Mouse (Mus musculus): ENCODE measurements around the gene Prkca. TPM values are rescaled to one million over a fixed set of nuclear protein-coding genes. Genes with fewer than 3 reads are reported as not detected.

The Prkca gene
- total RNA-seq, 2 experiments from 2014 or later = 33.5 to 49.2 TPM

DNA sequence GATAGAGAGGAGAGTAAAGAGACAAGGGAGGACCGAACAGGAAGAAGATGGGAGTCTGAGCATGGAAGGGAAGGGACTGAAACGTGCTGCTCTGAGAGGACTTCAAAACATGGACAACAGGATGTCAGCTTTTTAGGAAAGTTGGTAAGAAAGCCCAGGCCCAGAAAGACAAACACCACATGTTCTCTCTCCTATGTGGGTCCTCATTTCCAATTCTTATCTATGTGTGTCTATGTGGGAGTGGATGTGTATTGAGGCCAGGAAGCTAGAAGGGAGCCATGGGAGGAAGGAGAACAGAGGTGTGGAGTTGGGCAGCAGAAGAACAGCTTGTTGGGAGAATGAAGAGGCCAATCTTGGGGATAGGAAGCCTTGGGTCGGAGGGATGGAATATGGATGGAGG lies 154.4 kb downstream of the Prkca start:
- intact Hi-C loops (cut with DNase I) = no loop called here
- no peak for DNase-seq

- intact Hi-C loops (cut with DNase I) = no loop called here
- DNase-seq = no peak
These were observed 161.3 kb downstream of the Prkca start for GRCm38 (mm10) chr11:108182421-108182820.

- intact Hi-C loops (cut with DNase I) = no loop called here
These were observed 162.6 kb downstream of the Prkca start for GRCm38 (mm10) chr11:108181012-108181713.

GRCm38 (mm10) chr11:108178802-108179201 lies 164.9 kb downstream of the Prkca start:
- no peak for DNase-seq
- intact Hi-C loops (cut with DNase I) = no loop called here

More at GRCm38 (mm10) chr11:108181012-108181713, 162.6 kb downstream of the Prkca start:
- no peak for DNase-seq

GRCm38 (mm10) chr11:108178258-108178657 lies 165.5 kb downstream of the Prkca start:
- intact Hi-C loops (cut with DNase I) = no loop called here
- no peak for DNase-seq

DNA sequence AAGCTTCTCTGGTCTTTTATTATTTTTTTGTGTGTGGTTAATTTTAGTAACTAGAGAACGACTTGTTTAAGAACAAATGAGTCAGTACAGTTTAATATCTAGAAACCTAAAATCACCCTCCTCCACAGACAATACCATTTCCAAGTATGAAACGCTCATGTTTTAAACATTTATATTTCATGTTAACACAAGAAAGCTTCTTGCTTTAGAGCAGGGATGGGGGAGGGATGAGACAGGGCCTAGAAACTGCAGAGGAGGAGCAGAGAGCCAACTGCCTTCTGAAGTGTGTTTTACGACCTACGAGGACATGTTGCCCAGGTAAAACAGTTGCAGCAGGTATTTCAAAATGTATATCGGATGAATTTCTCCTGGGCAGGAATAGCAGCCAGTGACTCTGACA lies 167.0 kb downstream of the Prkca start:
- no peak for DNase-seq
- intact Hi-C loops (cut with DNase I) = no loop called here

DNA sequence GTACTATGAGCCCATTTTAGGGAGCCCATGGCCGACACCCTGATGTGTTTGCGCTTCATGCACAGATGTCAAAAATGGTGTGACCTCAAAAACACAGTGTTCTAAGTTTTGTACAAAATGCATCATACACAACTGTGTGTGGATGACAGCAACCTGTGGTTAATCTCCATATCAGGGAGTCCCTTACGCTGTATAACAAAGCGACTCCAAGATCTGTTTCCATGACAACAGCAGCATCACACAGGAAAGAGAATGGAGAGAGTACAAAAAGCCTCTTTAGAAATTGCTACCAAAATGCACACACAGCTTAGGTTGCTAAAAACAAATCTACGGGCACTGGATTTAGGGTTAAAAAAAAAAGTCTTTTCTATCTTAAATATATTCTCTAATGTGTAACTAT lies 171.8 kb downstream of the Prkca start:
- intact Hi-C loops (cut with DNase I) = no loop called here
- DNase-seq = no peak

GRCm38 (mm10) chr11:108171260-108171659 lies 172.5 kb downstream of the Prkca start:
- DNase-seq = no peak
- intact Hi-C loops (cut with DNase I) = no loop called here

DNA sequence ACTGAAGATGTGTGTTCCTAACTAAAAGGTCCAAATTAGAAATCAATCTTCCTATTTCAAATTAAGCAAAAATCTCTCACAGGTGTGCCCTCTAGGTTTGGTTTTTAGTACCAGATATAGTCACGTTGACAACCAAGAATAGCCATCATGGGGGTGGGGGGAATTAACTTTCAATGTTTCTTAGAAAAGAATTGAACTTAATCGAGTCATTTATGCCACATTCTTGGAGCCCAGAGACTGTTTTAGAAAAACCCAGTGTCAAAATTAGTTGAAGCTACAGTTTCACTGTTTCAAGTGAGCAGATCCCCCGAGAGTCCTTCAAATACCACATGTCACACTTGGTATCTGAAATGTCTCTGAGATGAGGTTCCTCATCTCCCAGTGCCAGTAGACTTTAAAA lies 173.6 kb downstream of the Prkca start:
- intact Hi-C loops (cut with DNase I) = no loop called here

GRCm38 (mm10) chr11:108165725-108166124 lies 178.0 kb downstream of the Prkca start:
- intact Hi-C loops (cut with DNase I) = no loop called here
- peak in 1 of 2 experiments; percentile 26 for DNase-seq

More for the DNA sequence above, 173.6 kb downstream of the Prkca start:
- DNase-seq = no peak

GRCm38 (mm10) chr11:108162639-108163038 lies 181.1 kb downstream of the Prkca start:
- intact Hi-C loops (cut with DNase I) = loop anchor here (5.0 kb wide), 1 partner anchor 180 kb away; the partner anchor contains the start of genes Apoh and Prkca
- DNase-seq = no peak

GRCm38 (mm10) chr11:108162110-108162509 lies 181.6 kb downstream of the Prkca start:
- DNase-seq = no peak
- intact Hi-C loops (cut with DNase I) = loop anchor here (5.0 kb wide), 1 partner anchor 180 kb away; the partner anchor contains the start of genes Apoh and Prkca

GRCm38 (mm10) chr11:108160056-108160455 lies 183.7 kb downstream of the Prkca start:
- DNase-seq = no peak
- intact Hi-C loops (cut with DNase I) = loop anchor here (5.0 kb wide), 1 partner anchor 182 kb away; the partner anchor contains the start of genes Apoh and Prkca

GRCm38 (mm10) chr11:108158046-108158445 lies 185.7 kb downstream of the Prkca start:
- no peak for DNase-seq
- intact Hi-C loops (cut with DNase I) = no loop called here

GRCm38 (mm10) chr11:108157074-108157473 lies 186.7 kb downstream of the Prkca start:
- intact Hi-C loops (cut with DNase I) = no loop called here

DNA sequence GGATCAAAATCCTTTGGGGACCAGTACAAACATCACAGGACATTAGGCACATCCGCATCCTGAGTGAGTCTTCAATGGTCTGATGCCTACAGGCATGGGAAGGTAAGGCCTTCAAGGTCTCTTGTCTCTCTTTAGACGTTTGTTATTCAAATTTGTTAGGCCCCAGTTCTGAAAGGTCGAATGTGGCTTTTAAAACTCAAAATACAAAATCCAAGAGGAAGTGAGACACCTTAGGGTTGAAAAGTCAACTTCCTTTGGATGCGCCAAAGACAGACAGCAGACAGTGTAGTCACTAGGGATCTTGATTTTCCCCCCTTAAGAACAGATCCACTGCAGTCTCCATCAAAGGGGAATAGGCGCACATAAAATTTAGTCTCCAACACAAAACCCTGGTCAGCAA lies 187.6 kb downstream of the Prkca start:
- DNase-seq = no peak
- intact Hi-C loops (cut with DNase I) = no loop called here

More at GRCm38 (mm10) chr11:108157074-108157473, 186.7 kb downstream of the Prkca start:
- DNase-seq = no peak

- DNase-seq = no peak
These were observed 188.6 kb downstream of the Prkca start for GRCm38 (mm10) chr11:108155088-108155580.

DNA sequence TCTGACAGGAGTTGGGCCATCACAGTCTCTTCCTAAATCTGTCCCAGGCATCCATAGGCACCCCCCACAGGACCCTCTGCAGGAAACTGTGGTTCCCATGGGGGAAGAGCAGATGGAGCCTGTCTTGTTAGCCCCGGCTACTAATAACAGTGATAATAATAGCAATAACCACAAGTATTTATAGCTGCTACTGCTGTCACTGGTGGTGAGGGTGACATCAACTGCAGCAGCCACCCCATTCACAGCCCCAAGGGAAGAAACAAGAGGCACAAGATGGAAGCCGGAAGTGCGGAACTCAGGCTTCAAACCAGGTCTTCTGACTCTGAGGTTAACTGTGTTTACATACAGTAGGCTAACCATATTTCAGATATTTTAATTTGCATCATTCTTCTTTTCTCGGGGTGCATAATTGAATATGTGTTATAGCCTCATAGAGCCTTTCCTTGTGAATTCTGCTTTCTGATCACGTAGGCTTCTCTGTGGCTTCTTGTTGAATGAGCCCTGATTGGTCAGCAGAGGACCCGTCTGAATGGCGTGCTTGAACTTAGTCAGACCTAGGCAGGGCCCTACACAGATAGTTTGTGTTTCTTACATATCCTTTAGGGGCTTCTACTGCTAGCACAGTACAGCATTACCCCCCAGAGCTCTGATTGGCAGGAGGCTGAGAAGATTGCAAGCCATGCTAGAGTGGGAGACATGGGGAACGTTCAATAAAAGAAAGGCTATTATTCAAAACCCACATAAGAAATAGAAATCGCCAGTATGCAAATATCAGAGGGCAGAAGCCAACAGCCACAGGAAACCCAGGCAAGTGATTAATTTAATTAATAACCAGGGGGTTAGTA lies 189.5 kb downstream of the Prkca start:
- intact Hi-C loops (cut with DNase I) = no loop called here
- no peak for DNase-seq

More at GRCm38 (mm10) chr11:108155088-108155580, 188.6 kb downstream of the Prkca start:
- intact Hi-C loops (cut with DNase I) = no loop called here

DNA sequence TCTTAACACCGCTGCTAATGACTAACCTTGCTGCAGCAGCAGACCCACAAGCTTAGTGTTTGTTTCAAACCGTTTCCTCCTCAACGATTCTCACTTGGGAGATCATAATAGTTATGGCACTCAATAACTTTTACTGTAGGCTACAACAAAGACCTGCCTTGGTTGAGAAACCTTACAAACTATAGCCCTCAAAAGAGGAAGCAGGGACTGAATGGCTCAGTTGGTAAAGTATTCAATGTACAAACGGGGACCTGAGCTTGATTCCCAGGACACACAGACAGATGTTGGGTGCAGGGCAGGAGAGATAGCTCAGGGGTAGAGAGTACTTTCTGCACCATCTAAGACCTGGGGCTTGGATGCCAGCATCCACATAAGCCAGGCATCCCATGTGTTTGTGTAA lies 191.1 kb downstream of the Prkca start:
- DNase-seq = no peak
- intact Hi-C loops (cut with DNase I) = no loop called here

- peak; percentile 57 to 62 for DNase-seq
- intact Hi-C loops (cut with DNase I) = no loop called here
These were observed 193.3 kb downstream of the Prkca start for GRCm38 (mm10) chr11:108150410-108150809.

- no peak for DNase-seq
- intact Hi-C loops (cut with DNase I) = no loop called here
These were observed 194.5 kb downstream of the Prkca start for GRCm38 (mm10) chr11:108149187-108149586.
